Mouse (Mus musculus) testis, postnatal 14 days (tissue): ENCODE data around the gene Dis3l2.

Experiments used
- DNase-seq: peaks from one replicate; pipeline ENCODE4 v3.0.0; 2021; ENCODE audit warnings: low spot score

The Dis3l2 gene

DNA sequence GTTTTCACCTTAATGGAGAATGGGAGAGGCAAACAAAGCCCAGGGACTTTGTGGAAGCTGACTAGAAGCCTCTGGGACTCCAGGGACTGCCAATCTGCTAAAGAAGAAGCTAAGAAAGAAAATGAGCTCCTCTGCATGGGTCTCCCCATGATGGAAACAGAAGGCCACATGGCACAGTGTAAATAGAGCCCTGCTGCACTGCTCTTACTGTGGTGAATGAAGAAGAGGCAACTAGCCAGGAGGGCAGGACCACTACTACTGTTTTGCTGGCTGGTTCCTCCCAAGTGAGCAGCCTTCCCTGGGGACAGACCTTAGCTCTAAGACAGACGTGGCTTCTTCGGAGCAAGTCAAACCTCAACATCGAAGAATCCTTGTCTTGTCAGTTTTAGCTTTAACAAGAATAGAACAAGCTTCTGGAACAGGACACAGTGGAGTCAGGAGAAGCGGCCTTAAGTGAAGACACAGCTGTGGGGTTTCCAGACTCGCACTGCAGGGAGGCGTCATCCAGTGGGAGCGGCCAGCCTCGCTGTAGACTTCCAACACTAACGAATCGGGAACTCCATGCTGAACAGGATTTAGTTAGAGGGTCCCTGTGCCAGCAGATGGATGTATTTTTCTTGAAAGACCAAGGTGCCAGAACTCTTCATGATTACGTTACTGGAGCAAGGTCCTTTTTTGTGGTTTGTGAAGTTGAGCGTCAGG is 307.2 kb downstream of the Dis3l2 start:
- no peak for DNase-seq

DNA sequence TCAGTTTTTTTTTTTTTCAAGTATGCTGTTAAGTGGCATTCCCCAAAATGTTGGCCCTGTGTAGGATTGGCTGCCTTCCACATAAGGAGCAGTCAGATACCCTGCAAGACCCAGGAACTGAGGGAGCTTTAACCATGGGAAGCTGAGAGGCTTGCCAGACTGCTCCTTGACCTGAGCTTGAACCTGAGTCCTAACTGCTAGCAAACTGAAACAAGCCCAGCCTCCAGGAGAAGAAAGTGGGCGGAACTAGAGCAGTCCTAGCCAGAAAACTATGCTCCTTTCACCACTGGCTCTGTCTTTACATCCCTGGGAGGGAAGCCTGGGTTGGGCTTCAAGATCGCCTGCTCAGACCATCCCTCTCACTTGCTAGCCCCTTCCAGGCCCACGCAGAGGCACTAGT is 308.1 kb downstream of the Dis3l2 start:
- no peak for DNase-seq

DNA sequence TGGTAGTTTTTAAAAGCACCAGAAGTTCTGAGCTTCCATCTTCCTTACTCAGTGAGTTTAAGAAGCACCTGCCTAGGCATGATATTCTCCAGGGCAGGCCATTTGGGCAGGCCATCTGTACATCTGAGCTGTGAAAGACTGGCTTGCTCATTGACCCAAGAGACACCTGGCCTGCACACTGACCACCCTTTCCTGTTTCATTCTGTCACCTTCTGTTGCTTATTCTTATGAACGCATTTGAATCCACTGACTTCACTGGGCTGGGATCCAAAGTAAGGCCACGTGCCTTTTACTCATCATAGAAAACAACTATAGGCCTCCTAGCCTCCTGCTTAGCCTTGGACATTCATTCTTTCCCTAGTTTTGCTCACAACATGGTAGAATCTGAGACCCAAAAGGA is 309.0 kb downstream of the Dis3l2 start:
- DNase-seq, result no peak

DNA sequence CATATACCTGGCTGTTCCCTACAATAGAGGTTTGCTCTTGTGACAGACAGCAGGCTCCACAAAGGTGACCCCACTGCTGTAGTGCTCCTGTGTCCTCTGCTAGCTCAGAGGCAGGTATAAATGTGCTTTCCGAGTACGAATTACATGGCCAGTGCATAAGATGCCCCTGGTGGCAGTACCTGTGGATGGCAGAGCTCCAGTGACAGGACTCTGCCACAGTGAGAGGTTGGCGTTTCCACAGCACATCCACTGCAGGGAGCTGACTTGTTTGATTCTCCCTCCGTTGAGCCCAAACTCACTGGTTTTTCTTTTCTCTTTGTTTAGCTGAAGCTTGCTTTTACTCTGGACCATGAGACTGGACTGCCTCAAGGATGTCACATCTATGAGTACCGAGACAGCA is 317.1 kb downstream of the Dis3l2 start:
- no peak for DNase-seq

DNA sequence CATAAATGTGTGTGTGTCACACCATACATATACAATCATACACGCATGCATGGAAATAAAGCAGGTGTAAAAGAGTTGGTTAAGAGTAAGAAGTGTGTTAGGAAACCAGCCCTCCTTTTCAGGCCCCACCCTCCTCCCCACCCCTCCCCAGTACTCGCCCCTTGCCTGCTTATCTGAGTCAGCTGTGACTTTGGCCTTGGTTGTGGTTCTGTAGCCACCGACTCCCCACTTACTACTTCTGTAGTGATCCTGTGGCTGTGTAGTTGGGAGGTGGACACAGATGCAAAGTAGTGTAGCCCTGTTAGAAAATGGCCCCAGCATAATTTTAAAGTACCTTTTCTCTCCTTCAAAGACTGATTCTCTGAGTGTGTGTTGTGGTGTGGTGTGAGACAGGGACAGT is 318.0 kb downstream of the Dis3l2 start:
- no peak for DNase-seq

DNA sequence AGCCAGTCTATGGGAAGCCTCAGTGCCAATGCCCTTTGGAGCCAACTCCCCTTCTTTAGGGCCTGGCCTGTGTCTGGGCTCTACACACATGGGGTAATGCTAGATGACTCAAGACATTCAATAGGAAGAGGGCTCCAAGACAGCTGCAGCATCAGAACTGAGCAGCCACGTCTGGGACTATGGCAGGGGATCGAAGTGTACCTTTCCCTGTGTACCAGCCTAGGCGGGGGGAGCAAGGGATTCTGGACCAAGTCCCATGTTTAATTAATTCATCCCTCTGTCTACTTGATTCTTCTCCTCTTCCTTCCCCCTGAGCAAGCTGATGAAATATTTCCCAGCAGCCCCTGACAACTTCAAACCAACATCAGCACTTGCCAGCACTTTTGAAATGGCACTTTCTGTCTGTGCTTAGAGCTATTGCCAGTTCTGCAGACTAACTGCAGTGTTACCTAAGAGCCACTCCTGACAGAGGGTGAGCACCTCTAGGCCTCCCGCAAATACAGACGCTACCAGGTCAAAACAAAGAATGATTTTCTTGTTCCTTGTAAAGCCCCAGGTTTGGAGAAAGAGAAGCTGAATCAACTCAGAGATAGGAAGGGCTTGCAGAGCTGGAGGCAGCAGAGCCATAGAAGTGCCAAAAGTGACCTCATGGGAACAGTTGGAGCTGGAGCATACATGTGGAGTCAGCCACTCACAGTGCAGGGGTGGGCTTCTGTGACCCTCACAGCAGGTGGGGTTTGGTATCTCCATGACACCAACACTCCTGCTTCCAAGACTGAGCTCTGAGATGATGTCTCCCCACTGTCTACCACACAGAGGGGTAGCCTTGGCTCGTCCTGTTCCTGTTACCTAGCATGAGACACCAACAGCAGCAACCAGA is 319.9 kb downstream of the Dis3l2 start:
- DNase-seq, result no peak

DNA sequence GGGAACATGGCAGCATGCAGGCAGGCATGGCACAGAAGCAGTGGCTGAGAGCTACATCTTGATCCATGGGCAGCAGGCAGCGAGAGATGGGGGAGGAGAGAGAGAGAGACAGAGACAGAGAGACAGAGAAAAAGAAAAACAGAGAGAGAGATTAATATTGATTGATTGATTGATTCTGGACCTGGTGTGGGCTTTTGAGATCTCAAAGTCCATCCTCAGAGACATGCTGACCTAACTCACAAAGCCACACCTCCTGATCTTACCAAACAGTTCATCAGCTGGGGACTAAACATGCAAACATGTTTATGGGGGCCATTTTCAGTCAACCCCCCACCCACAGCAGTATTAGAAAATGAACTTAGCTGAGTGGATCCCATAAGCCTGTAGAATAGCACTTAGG is 321.4 kb downstream of the Dis3l2 start:
- no peak for DNase-seq

DNA sequence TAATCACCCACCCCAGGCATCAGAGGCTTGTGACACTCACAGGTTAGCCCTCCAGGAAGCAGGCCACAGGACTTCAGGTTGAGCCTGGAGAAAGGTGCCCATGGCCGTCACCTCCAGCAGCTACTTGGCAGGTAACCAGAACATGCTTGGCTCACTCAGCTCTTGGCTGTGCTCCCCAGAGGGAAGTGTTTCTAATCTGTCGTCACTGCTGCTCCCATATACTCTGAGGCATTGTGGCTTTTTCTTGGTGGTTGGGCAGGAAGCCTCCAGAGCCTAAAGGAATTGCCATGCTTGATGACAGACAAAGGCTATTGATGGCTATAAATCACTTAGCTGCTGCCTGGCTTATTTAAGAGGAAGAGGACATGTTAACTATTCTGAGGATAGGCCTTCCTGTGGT is 325.2 kb downstream of the Dis3l2 start:
- no peak for DNase-seq

DNA sequence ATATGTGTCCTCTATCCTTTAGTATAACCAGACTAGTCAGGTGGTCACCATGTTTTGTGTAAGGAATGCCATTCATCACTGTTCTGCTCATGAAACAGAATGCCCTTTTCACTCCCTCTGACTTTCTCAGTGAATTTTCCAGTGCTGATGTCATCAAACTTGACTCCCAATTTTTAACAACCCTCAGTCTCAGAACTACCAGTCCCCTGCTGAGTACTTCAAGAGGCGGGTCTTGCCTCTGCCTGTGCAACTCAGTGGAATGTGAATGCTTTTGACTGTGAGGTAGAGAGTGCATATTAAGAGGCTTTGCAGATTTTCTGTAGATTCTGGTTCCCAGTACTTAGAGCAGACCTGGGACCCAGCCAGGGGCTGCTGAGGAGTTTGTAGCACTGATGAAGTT is 327.0 kb downstream of the Dis3l2 start:
- no peak for DNase-seq

DNA sequence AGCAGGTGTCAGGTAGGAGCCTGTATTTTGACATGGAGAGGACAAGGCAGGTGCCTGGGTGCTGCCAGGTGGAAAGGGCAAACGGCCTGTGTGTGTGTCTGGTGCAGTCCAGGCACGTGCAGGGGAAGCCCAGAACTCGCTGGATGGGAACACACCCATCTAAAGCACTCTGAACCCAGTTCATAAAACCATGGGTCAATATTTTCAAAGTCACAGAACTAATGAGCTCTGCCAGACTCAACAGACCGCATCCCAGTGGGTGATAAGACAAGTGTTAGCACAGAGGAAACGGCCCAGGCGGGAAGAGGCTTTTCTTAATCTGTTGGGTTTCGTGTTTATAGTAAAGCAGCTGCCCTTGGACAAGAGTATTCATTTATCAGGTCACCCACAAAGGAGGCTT is 328.9 kb downstream of the Dis3l2 start:
- DNase-seq, result no peak

DNA sequence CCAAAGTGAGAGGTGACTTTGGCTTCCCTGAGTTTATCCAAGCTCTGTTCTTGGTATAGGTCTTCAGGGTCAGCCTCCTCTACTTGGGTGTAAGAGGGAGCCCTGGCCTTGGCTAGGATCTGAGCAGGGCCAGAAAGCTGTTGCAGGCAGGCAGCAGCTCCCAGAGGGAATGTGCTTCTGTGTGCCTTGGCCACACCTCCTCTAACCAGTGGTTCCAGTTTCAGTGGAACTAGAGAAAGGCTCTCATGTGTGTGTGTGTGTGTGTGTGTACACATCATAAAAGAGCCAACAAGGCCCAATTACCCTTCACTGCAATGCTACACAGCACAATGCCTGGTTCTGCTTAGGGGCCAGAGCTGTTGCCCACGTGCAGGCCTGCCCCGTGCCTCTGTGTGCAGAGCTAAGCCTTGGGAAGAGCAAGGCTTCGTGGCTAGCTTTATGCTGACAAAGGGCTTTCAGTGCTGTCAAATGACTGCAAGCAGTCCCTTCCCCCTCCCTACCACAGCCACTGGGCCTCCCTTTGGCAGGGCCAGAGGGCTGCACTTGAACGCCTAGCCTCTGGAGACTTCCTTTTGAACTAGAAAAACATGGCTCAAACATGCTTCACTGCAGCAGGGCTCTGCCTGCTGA is 332.0 kb downstream of the Dis3l2 start:
- DNase-seq, result peak; percentile 34

DNA sequence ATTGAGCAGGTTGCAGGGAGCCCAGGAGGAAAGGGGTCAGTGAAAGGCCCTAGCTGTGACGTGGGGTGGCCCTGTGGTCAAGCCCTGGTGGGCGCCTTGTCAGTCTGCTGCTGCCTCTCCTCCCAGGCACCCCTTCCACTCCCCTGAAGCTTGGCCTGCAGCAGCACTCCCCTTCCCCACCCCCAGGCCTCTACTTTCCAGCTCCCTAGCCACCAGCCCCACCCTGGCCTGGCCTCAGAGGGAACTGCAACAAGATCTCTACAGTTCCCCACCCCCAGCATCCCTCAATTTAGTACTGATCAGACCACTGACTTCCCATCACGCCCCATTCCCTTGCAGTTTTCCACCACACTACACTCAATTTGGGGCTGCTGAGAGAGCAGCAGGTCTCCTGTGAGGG is 332.7 kb downstream of the Dis3l2 start:
- DNase-seq, result no peak

DNA sequence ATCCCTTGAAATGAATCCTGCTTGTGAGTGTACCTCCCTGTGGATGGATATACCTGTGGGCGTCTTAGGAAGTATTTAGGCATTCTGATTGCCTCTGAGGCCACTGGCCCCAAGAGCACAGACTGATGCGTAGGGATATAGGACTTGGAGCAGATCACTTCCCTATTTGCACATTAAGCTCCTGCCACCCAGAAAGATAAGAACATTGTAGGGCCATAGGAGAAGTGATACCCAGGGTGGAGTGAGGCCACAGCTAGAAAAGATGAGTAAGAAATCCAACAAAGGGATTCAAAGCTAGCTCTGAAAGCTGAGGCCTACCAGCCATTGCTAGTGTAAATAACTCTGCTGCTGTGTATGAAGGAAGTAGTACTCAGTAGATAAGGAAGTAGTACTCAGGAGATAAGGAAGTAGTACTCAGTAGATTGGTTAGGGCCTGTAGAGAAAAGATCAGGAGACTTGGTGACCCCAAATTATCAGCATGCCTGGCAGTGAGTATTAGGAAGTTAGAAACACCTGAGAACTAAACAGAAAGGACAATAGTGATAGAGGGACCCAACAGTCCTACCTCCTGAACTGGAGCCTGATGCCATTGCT is 335.0 kb downstream of the Dis3l2 start:
- no peak for DNase-seq

DNA sequence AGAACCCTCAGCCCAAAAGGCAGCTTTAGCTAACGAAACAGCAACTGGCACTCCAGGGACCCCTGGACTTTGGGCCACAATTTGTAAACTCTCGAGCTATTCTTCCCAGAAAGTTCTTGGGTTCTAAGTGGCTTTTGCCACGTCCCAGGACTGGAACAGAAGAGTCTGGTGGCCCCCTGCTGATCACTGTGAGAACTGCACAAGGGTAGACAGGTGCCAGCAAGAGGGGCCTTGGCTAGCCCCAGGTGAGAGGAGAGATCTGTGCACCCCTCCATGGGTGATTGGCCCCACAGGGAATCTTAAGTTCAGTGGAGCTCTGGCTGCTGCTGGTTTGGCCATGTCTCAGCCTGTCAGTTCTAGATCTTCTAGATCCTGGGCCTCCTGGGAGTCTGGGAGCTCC is 337.5 kb downstream of the Dis3l2 start:
- DNase-seq, result peak; percentile 25

DNA sequence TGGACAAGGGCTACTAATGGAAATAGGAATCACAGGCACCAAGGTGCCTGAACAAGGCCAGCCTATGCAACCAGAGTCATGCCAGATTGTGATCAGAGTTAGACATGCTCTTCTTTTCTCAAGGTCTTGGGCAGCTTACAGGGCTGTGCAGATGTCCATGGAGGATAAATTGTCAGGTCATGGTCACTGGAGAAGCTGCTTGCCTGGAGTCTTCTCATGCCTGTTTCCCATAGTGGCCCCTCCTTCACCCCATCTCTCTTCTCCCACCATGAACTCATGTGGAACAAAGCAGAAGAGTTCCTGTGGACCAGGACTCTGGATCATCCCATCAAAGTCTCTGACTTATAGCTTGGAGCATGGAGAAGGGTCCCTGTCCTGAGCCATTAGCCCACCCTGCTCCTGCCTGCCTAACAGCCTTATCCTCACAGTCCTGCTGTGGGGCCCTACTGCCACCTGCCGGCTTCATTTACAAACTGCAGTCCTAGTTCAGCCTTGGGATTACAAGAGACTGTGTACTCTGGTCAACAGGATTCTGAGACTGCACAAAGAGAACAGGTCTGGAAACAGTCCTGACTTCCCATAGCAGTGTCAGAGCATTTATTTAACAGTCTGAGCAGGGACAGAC is 338.3 kb downstream of the Dis3l2 start:
- DNase-seq, result peak; percentile 26

DNA sequence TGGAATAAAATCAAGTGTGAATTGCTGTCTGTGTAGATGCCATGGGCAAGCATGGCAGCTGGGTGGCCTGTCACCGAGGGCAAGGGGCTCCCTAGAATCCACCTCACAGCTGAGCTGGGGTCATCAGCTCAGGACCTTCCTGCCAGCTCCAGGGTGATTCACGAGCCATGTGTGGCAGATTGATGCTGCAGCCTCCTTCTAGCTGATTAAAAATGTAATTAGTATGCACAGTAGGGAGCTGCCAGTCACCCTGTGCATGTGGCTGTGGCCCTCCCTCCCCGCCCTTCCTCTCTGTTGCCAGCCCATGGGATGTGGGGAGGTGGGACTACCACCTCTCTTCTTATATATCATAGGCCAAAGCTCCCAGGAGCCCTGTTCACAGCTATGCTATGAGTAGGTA is 346.5 kb downstream of the Dis3l2 start:
- DNase-seq, result no peak

DNA sequence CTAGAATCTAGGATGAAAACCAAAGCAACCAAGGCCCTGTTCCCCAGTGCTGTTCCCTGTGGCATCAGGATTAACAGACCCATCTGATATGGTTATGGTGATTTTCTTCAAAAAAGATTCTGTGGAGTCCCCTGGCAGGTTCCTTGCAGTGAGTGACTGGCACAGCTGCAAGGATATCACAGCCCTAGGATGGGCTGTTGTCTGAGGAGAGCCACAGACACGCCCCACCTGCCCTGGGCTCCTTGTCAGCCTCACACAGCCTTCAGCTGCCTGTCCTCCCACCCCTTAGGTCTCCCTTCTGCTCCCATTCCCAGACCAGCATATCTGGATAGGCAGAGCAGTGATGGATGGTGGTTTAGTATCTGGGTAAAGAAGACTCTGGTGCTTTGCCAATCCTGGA is 347.1 kb downstream of the Dis3l2 start:
- no peak for DNase-seq

DNA sequence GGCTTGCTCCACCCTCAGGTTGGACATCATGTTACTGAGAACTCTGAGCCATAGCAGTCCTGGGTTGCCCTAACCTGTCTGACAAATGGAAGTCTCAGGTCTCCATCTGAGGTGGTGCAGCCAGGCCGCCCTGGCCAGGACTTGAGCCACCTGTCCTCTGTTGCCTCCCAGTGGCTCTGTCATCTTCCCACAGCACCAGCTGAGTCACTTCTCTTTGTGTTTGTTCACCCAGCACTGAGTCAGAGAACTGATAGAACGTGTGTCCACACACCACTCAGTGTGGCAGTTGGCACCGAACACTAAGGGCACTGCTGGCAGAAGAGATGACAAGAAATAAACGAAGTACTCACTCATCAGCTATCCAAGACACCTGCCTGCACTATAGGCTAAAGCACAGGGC is 347.8 kb downstream of the Dis3l2 start:
- no peak for DNase-seq

DNA sequence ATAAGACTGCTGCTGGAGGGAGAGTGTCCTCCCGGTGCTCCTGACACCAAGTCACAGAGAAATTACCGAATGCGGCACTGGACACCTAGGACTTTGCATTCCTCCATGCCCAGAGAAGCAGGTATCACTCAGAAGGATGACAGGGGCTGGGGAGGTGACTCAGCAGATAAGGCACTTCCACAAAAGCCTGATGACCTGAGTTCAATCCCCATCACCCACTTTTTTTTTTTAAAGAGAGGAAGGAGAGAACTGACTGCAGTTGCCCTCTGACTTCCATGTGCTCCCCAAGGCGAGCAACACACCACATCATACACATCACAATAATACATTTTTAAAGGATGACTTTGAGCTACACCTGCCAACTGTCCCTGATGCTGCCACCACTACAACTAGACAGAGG is 353.5 kb downstream of the Dis3l2 start:
- DNase-seq, result no peak

DNA sequence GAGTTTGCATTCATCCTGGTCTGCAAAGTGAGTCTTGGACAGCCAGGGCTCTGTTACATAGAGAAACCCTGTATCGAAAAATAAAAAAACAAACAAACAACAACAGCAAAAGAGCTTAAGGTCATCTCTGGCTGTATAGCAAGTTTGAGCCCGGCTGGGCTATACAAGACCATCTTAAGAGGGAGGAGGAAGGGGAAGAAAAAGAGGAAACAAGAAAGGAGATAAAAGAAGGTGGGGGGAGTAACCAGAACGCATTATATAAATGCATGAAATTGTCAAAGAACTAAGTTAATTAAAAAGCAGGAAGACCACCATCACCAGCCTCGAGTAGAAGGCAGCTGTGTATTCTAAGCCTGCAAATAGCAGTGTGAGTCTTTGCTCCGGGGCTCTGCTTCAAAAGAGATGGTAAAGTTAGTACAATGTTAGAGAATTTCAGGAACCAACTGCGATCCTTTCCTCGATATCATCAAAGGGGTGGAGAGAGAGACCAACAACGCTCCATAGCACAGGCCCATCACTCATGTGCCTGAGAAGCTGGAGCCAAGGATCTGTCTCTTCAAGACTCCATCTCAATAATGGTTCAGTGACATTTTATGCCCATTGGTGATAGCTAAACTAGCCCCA is 355.5 kb downstream of the Dis3l2 start:
- no peak for DNase-seq

DNA sequence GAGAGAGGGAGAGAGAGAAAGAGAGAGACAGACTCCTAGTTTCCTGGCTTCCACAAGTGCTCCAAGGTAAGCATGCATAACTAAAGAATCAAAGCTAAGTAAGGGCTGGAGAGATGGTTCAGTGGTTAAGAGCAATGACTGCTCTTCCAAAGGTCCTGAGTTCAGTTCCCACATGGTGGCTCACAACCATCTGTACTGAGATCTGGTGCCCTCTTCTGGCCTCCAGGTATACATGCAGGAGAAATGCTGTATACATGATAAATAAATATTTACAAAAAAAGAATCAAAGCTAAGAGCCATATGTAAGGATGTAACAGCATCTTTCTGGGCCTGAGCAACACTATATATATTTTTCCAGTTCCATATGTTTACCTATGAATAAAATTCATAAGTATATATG is 357.3 kb downstream of the Dis3l2 start:
- DNase-seq, result no peak

DNA sequence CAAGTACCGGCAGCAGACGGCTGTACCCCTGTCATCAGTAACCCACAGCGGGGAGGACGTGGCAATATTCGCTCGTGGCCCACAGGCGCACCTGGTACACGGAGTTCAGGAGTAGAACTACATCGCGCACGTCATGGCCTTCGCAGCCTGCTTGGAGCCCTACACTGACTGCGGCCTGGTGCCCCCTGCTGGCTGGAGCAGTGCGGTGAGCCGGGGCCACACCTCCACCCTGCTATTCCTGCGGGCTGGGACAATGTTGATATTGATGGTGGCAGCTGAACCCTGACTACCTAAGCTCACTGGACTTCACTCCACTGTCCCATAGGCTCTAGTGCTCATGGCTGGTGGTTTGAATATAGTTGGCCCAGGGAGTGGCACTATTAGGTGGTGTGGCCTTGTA is 367.1 kb downstream of the Dis3l2 start:
- no peak for DNase-seq
